Mouse (Mus musculus): Measurements from ENCODE around the gene Nmnat3. TPM values are rescaled to one million over a fixed set of nuclear protein-coding genes. Genes with fewer than 3 reads are reported as not detected.
A peak's percentile ranks its signal among the peaks of the same experiment; 100 is the strongest.

The Nmnat3 gene
- total RNA-seq, 1 experiment: 0.62 TPM

GRCm38 (mm10) chr9:98296383-98297201, 9.4 kb downstream of the Nmnat3 start:
- in situ Hi-C loops (cut with MboI; ENCODE audit: low sequenced_read_pairs in 2 of 2, unreplicated experiment in 2 of 2): no loop called here
- Histone ChIP-seq H3K4me1 (ENCODE audit: control insufficient read depth in 2 of 2, insufficient read depth in 2 of 2, low read length in 2 of 2, poor library complexity in 1 of 2) (peaks cover 0 to 3% of the 10 kb centered on the region in 2 experiments; a peak in 1 of 4 replicates), H3K36me3 (ENCODE audit: control insufficient read depth, insufficient read depth, low read length, poor library complexity, severe bottlenecking) (no peaks in the 10 kb centered on the region), H3K9ac (ENCODE audit: insufficient read depth, low read depth, low read length, poor library complexity, severe bottlenecking) (peak overlapping the region; percentile 73), H3K9me3 (ENCODE audit: control insufficient read depth, insufficient read depth, low read depth, low read length) (no peaks in the 10 kb centered on the region), H3K4me3 (ENCODE audit: insufficient read depth in 1 of 2, low read depth in 1 of 2, low read length in 2 of 2, poor library complexity in 1 of 2, severe bottlenecking in 1 of 2) (peak overlapping the region; percentile 74 to 77), H3K27ac (ENCODE audit: insufficient read depth, low read depth, low read length, poor library complexity, severe bottlenecking) (no peak overlapping the region)
- TF ChIP-seq CHD2 (IDR thresholded peaks at IDR 0.05; ENCODE audit: low read depth, low read length) (no peak), HCFC1 (IDR thresholded peaks at IDR 0.05; ENCODE audit: borderline replicate concordance, insufficient read depth, low read length) (no peak), ZNF384 (IDR thresholded peaks at IDR 0.05; ENCODE audit: low read depth, low read length) (no peak), MAFK (IDR thresholded peaks at IDR 0.05; ENCODE audit: insufficient read depth, low read depth, low read length) (no peak), ZC3H11A (IDR thresholded peaks at IDR 0.05; ENCODE audit: borderline replicate concordance, low read depth, low read length) (no peak)
- DNase-seq (ENCODE audit: low read depth, low spot score): peak; percentile 94

GRCm38 (mm10) chr9:98297234-98297936, 10.2 kb downstream of the Nmnat3 start:
- no peak for DNase-seq (ENCODE audit: low read depth, low spot score)
- in situ Hi-C loops (cut with MboI; ENCODE audit: low sequenced_read_pairs in 2 of 2, unreplicated experiment in 2 of 2): no loop called here
- Histone ChIP-seq H3K9me3 (ENCODE audit: control insufficient read depth, insufficient read depth, low read depth, low read length) (no peaks in the 10 kb centered on the region), H3K4me3 (ENCODE audit: insufficient read depth in 1 of 2, low read depth in 1 of 2, low read length in 2 of 2, poor library complexity in 1 of 2, severe bottlenecking in 1 of 2) (peak overlapping the region; percentile 74 to 77; a peak in 2 of 4 replicates), H3K36me3 (ENCODE audit: control insufficient read depth, insufficient read depth, low read length, poor library complexity, severe bottlenecking) (no peaks in the 10 kb centered on the region), H3K27ac (ENCODE audit: insufficient read depth, low read depth, low read length, poor library complexity, severe bottlenecking) (no peak overlapping the region), H3K9ac (ENCODE audit: insufficient read depth, low read depth, low read length, poor library complexity, severe bottlenecking) (no peak overlapping the region; the same call in 1 of the 2 replicates), H3K4me1 (ENCODE audit: control insufficient read depth in 2 of 2, insufficient read depth in 2 of 2, low read length in 2 of 2, poor library complexity in 1 of 2) (peaks cover 0 to 3% of the 10 kb centered on the region in 2 experiments; a peak in 1 of 4 replicates)
- TF ChIP-seq CHD2 (IDR thresholded peaks at IDR 0.05; ENCODE audit: low read depth, low read length) (no peak), MAFK (IDR thresholded peaks at IDR 0.05; ENCODE audit: insufficient read depth, low read depth, low read length) (no peak), HCFC1 (IDR thresholded peaks at IDR 0.05; ENCODE audit: borderline replicate concordance, insufficient read depth, low read length) (no peak), ZNF384 (IDR thresholded peaks at IDR 0.05; ENCODE audit: low read depth, low read length) (no peak), ZC3H11A (IDR thresholded peaks at IDR 0.05; ENCODE audit: borderline replicate concordance, low read depth, low read length) (no peak)

- TF ChIP-seq ZNF384 (IDR thresholded peaks at IDR 0.05; ENCODE audit: low read depth, low read length): no peak
- no peak for TF ChIP-seq ZC3H11A (IDR thresholded peaks at IDR 0.05; ENCODE audit: borderline replicate concordance, low read depth, low read length)
- no peak for TF ChIP-seq CHD2 (IDR thresholded peaks at IDR 0.05; ENCODE audit: low read depth, low read length)
- no peak for TF ChIP-seq HCFC1 (IDR thresholded peaks at IDR 0.05; ENCODE audit: borderline replicate concordance, insufficient read depth, low read length)
- TF ChIP-seq MAFK (IDR thresholded peaks at IDR 0.05; ENCODE audit: insufficient read depth, low read depth, low read length): no peak
- Histone ChIP-seq H3K9me3 (ENCODE audit: control insufficient read depth, insufficient read depth, low read depth, low read length) (no peaks in the 10 kb centered on the region), H3K4me3 (ENCODE audit: insufficient read depth in 1 of 2, low read depth in 1 of 2, low read length in 2 of 2, poor library complexity in 1 of 2, severe bottlenecking in 1 of 2) (no peak overlapping the region), H3K9ac (ENCODE audit: insufficient read depth, low read depth, low read length, poor library complexity, severe bottlenecking) (no peak overlapping the region), H3K27ac (ENCODE audit: insufficient read depth, low read depth, low read length, poor library complexity, severe bottlenecking) (no peak overlapping the region), H3K4me1 (ENCODE audit: control insufficient read depth in 2 of 2, insufficient read depth in 2 of 2, low read length in 2 of 2, poor library complexity in 1 of 2) (peaks cover 0 to 3% of the 10 kb centered on the region in 2 experiments; a peak in 1 of 4 replicates), H3K36me3 (ENCODE audit: control insufficient read depth, insufficient read depth, low read length, poor library complexity, severe bottlenecking) (no peaks in the 10 kb centered on the region)
- in situ Hi-C loops (cut with MboI; ENCODE audit: low sequenced_read_pairs in 2 of 2, unreplicated experiment in 2 of 2): no loop called here
- DNase-seq (ENCODE audit: low read depth, low spot score): no peak
Observed at GRCm38 (mm10) chr9:98297937-98298595, 10.8 kb downstream of the Nmnat3 start.

GRCm38 (mm10) chr9:98298761-98299160, 11.5 kb downstream of the Nmnat3 start:
- Histone ChIP-seq H3K36me3 (ENCODE audit: control insufficient read depth, insufficient read depth, low read length, poor library complexity, severe bottlenecking) (no peaks in the 10 kb centered on the region), H3K27ac (ENCODE audit: insufficient read depth, low read depth, low read length, poor library complexity, severe bottlenecking) (no peak overlapping the region), H3K4me3 (ENCODE audit: insufficient read depth in 1 of 2, low read depth in 1 of 2, low read length in 2 of 2, poor library complexity in 1 of 2, severe bottlenecking in 1 of 2) (no peak overlapping the region), H3K4me1 (ENCODE audit: control insufficient read depth in 2 of 2, insufficient read depth in 2 of 2, low read length in 2 of 2, poor library complexity in 1 of 2) (peaks cover 0 to 3% of the 10 kb centered on the region in 2 experiments; a peak in 1 of 4 replicates), H3K9ac (ENCODE audit: insufficient read depth, low read depth, low read length, poor library complexity, severe bottlenecking) (no peak overlapping the region), H3K9me3 (ENCODE audit: control insufficient read depth, insufficient read depth, low read depth, low read length) (no peaks in the 10 kb centered on the region)
- no peak for DNase-seq (ENCODE audit: low read depth, low spot score)
- TF ChIP-seq ZNF384 (IDR thresholded peaks at IDR 0.05; ENCODE audit: low read depth, low read length) (no peak), CHD2 (IDR thresholded peaks at IDR 0.05; ENCODE audit: low read depth, low read length) (no peak), MAFK (IDR thresholded peaks at IDR 0.05; ENCODE audit: insufficient read depth, low read depth, low read length) (no peak), ZC3H11A (IDR thresholded peaks at IDR 0.05; ENCODE audit: borderline replicate concordance, low read depth, low read length) (no peak), HCFC1 (IDR thresholded peaks at IDR 0.05; ENCODE audit: borderline replicate concordance, insufficient read depth, low read length) (no peak)
- in situ Hi-C loops (cut with MboI; ENCODE audit: low sequenced_read_pairs in 2 of 2, unreplicated experiment in 2 of 2): no loop called here
